Mouse (Mus musculus) adrenal gland, postnatal 10 days (tissue): ENCODE data around the gene Adgrd1. TPM values are rescaled to one million over a fixed set of nuclear protein-coding genes. Genes with fewer than 3 reads are reported as not detected.

Source experiments
- DNase-seq: peaks from one replicate; pipeline ENCODE4 v3.0.0; 2021; ENCODE audit warnings: mixed read lengths
- total RNA-seq, 2 experiments: library from RNA; stranded (reverse); gene quantifications; 2 replicates each; pipeline ENCODE4 v1.2.3; 2021

Gene Adgrd1
- total RNA-seq, 2 experiments from 2014 or later: 6.3 to 7.1 TPM

GRCm38 (mm10) chr5:129200132-129200531 is 103.6 kb downstream of the Adgrd1 start:
- DNase-seq: peak; percentile 38

- DNase-seq: no peak
Measured at GRCm38 (mm10) chr5:129208279-129208678, 111.7 kb downstream of the Adgrd1 start.

GRCm38 (mm10) chr5:129208845-129209244 is 112.3 kb downstream of the Adgrd1 start:
- DNase-seq: no peak

GRCm38 (mm10) chr5:129211385-129212031 is 115.0 kb downstream of the Adgrd1 start:
- no peak for DNase-seq

- no peak for DNase-seq
Measured at GRCm38 (mm10) chr5:129214023-129214422, 117.5 kb downstream of the Adgrd1 start.

GRCm38 (mm10) chr5:129216001-129216400 is 119.5 kb downstream of the Adgrd1 start:
- no peak for DNase-seq

- DNase-seq: peak; percentile 36
Measured at GRCm38 (mm10) chr5:129217481-129218221, 121.1 kb downstream of the Adgrd1 start.

GRCm38 (mm10) chr5:129218222-129218505 is 121.6 kb downstream of the Adgrd1 start:
- no peak for DNase-seq

GRCm38 (mm10) chr5:129218537-129218981 is 122.0 kb downstream of the Adgrd1 start:
- DNase-seq: no peak

GRCm38 (mm10) chr5:129219178-129219760 is 122.7 kb downstream of the Adgrd1 start:
- no peak for DNase-seq

- DNase-seq: no peak
Measured at GRCm38 (mm10) chr5:129225810-129226450, 129.4 kb downstream of the Adgrd1 start.

GRCm38 (mm10) chr5:129228171-129228570 is 131.6 kb downstream of the Adgrd1 start:
- DNase-seq: no peak

- no peak for DNase-seq
Measured at GRCm38 (mm10) chr5:129233301-129233700, 136.8 kb downstream of the Adgrd1 start.

GRCm38 (mm10) chr5:129233881-129234432 is 137.4 kb downstream of the Adgrd1 start:
- DNase-seq: no peak

GRCm38 (mm10) chr5:129236366-129236765 is 139.8 kb downstream of the Adgrd1 start:
- DNase-seq: no peak

GRCm38 (mm10) chr5:129241865-129242264 is 145.3 kb downstream of the Adgrd1 start:
- DNase-seq: no peak

- DNase-seq: no peak
Measured at GRCm38 (mm10) chr5:129242265-129242664, 145.7 kb downstream of the Adgrd1 start.

- no peak for DNase-seq
Measured at GRCm38 (mm10) chr5:129243120-129243519, 146.6 kb downstream of the Adgrd1 start.

GRCm38 (mm10) chr5:129244392-129244791 is 147.8 kb downstream of the Adgrd1 start:
- DNase-seq: no peak

- peak; percentile 40 for DNase-seq
Measured at GRCm38 (mm10) chr5:129249080-129249479, 152.5 kb downstream of the Adgrd1 start.
